Mouse (Mus musculus): ENCODE results near the gene Lrrn4cl.
A peak's percentile ranks its signal among the peaks of the same experiment; 100 is the strongest.
"Not testable (repeated sequence)": the region's sequence is repeated elsewhere in the genome, so short reads cannot be mapped to it uniquely, and the experiment has no call there.

Lrrn4cl gene

GRCm38 (mm10) chr19:8850402-8850901 lies at the start of gene Lrrn4cl:
Lrrn4cl (plus strand) TSS chr19:8850768.
- peak in 1 of 2 experiments; percentile 67 for DNase-seq

GRCm38 (mm10) chr19:8802130-8802821 lies 48.3 kb upstream of the Lrrn4cl start, which contains the start of gene Zbtb3:
Zbtb3 (plus strand) TSS chr19:8802555.
- peak; percentile 94 to 97 for DNase-seq

GRCm38 (mm10) chr19:8803204-8803780 lies 47.3 kb upstream of the Lrrn4cl start:
- DNase-seq = no peak

GRCm38 (mm10) chr19:8803879-8804660 lies 46.5 kb upstream of the Lrrn4cl start:
- DNase-seq = no peak

- no peak for DNase-seq
These were observed 43.8 kb upstream of the Lrrn4cl start for GRCm38 (mm10) chr19:8806810-8807209.

GRCm38 (mm10) chr19:8815812-8816211 lies 34.8 kb upstream of the Lrrn4cl start:
- DNase-seq = no peak

GRCm38 (mm10) chr19:8817001-8817400 lies 33.6 kb upstream of the Lrrn4cl start:
- DNase-seq = no peak

GRCm38 (mm10) chr19:8818301-8818798 lies 32.2 kb upstream of the Lrrn4cl start:
- DNase-seq = no peak

GRCm38 (mm10) chr19:8818801-8819595 lies 31.6 kb upstream of the Lrrn4cl start, which contains the start of gene Ttc9c:
Ttc9c (minus strand) TSS chr19:8819333.
- peak; percentile 97 to 99 for DNase-seq

- DNase-seq = peak; percentile 98 to 100
These were observed 30.8 kb upstream of the Lrrn4cl start, which contains the start of gene Hnrnpul2 for GRCm38 (mm10) chr19:8819596-8820423. Hnrnpul2 (plus strand) TSS chr19:8820010.

- DNase-seq = no peak
These were observed 30.1 kb upstream of the Lrrn4cl start for GRCm38 (mm10) chr19:8820424-8820956.

GRCm38 (mm10) chr19:8821146-8821545 lies 29.4 kb upstream of the Lrrn4cl start:
- no peak for DNase-seq

- no peak for DNase-seq
These were observed 27.9 kb upstream of the Lrrn4cl start for GRCm38 (mm10) chr19:8822696-8823095.

GRCm38 (mm10) chr19:8829660-8830059 lies 20.9 kb upstream of the Lrrn4cl start, which contains the start of gene AC129217.1:
AC129217.1 (plus strand) TSS chr19:8829773.
- peak in 1 of 2 experiments; percentile 34 for DNase-seq

- DNase-seq = no peak
These were observed 19.9 kb upstream of the Lrrn4cl start for GRCm38 (mm10) chr19:8830664-8831063.

- no peak for DNase-seq
These were observed 19.3 kb upstream of the Lrrn4cl start for GRCm38 (mm10) chr19:8831262-8831661.

GRCm38 (mm10) chr19:8832971-8833370 lies 17.6 kb upstream of the Lrrn4cl start:
- DNase-seq = no peak

- not testable (repeated sequence) for DNase-seq
These were observed 14.2 kb upstream of the Lrrn4cl start for GRCm38 (mm10) chr19:8836327-8836726.

GRCm38 (mm10) chr19:8837251-8837791 lies 13.2 kb upstream of the Lrrn4cl start, which contains the start of gene Bscl2:
Bscl2 (plus strand) TSS chr19:8837467.
- peak; percentile 86 to 90 for DNase-seq

GRCm38 (mm10) chr19:8838041-8838730 lies 12.4 kb upstream of the Lrrn4cl start:
- peak; percentile 43 to 49 for DNase-seq
